Mouse (Mus musculus) T-helper 1 cell (primary cell): Measurements from ENCODE around the gene Eva1a.

ENCODE experiments used
- in situ Hi-C: fragments of 300-600 bp; cut with MboI, MseI; formaldehyde crosslinking; loops from one replicate; pipeline ENCODE4 v1.15.1; 2025; ENCODE audit warnings: high pct_unique_total_duplicates

The Eva1a gene

GRCm38 (mm10) chr6:82040834-82041487, at the start of gene Eva1a:
Gene Eva1a, plus strand, starts transcription at chr6:82041043.
- in situ Hi-C loops: no loop called here

- in situ Hi-C loops: loop anchor here (10.0 kb wide), 1 partner anchor 1228 kb away; no protein-coding TSS in a partner anchor
These were observed 28.5 kb upstream of the Eva1a start for GRCm38 (mm10) chr6:82012392-82012791.

- in situ Hi-C loops: no loop called here
These were observed 19.8 kb upstream of the Eva1a start for GRCm38 (mm10) chr6:82021074-82021473.

GRCm38 (mm10) chr6:82021494-82021893, 19.3 kb upstream of the Eva1a start:
- in situ Hi-C loops: no loop called here

- in situ Hi-C loops: no loop called here
These were observed 11.0 kb upstream of the Eva1a start for GRCm38 (mm10) chr6:82029611-82030510.

GRCm38 (mm10) chr6:82030511-82030884, 10.3 kb upstream of the Eva1a start:
- in situ Hi-C loops: no loop called here

GRCm38 (mm10) chr6:82037211-82037610, 3.6 kb upstream of the Eva1a start:
- in situ Hi-C loops: no loop called here

GRCm38 (mm10) chr6:82039193-82039592, 1.6 kb upstream of the Eva1a start:
- in situ Hi-C loops: no loop called here

- in situ Hi-C loops: no loop called here
These were observed 875 bp upstream of the Eva1a start for GRCm38 (mm10) chr6:82039968-82040367.

GRCm38 (mm10) chr6:82041488-82042295, 849 bp downstream of the Eva1a start:
- in situ Hi-C loops: no loop called here

GRCm38 (mm10) chr6:82042296-82043125, 1.7 kb downstream of the Eva1a start:
- in situ Hi-C loops: no loop called here

GRCm38 (mm10) chr6:82043634-82044033, 2.8 kb downstream of the Eva1a start:
- in situ Hi-C loops: no loop called here

GRCm38 (mm10) chr6:82044509-82044908, 3.7 kb downstream of the Eva1a start:
- in situ Hi-C loops: no loop called here

- in situ Hi-C loops: no loop called here
These were observed 7.1 kb downstream of the Eva1a start for GRCm38 (mm10) chr6:82047977-82048376.

- in situ Hi-C loops: no loop called here
These were observed 9.4 kb downstream of the Eva1a start for GRCm38 (mm10) chr6:82050201-82050600.

GRCm38 (mm10) chr6:82051569-82051968, 10.7 kb downstream of the Eva1a start:
- in situ Hi-C loops: no loop called here

GRCm38 (mm10) chr6:82052047-82052725, 11.3 kb downstream of the Eva1a start:
- in situ Hi-C loops: no loop called here

GRCm38 (mm10) chr6:82052726-82053118, 11.9 kb downstream of the Eva1a start:
- in situ Hi-C loops: no loop called here

GRCm38 (mm10) chr6:82054854-82055253, 14.0 kb downstream of the Eva1a start:
- in situ Hi-C loops: no loop called here

GRCm38 (mm10) chr6:82059896-82060295, 19.1 kb downstream of the Eva1a start:
- in situ Hi-C loops: no loop called here

- in situ Hi-C loops: no loop called here
These were observed 24.4 kb downstream of the Eva1a start for GRCm38 (mm10) chr6:82065230-82065629.
